10 mouse cellular contexts compared by ENCODE assay signal in genomic region chr7:6430342-6430741, GRCm38 (mm10). TPM values are rescaled to one million over a fixed set of nuclear protein-coding genes. Genes with fewer than 3 reads are reported as not detected.
DNase-seq lines count a peak whose midpoint lies in the region; ATAC-seq and TF ChIP-seq lines count a peak whose summit lies in the region.
"Had no signal": no experiment of that assay in that cellular context is flagged by ENCODE, and none has a peak within 500 bp of the region (broad histone marks: within the 10 kb centered on the region; RNA-seq: fewer than 3 reads in every experiment).

No protein-coding gene starts in this region.

- H3K36me3 ChIP-seq in midbrain, embryonic 14.5 days (ENCODE audit: control insufficient read depth, insufficient read depth, low read length) = no peaks in the 10 kb centered on the region
- H3K36me3 ChIP-seq in midbrain, embryonic 16.5 days (ENCODE audit: control insufficient read depth, insufficient read depth, low read length) = peaks cover 8% of the 10 kb centered on the region; the same call in 1 of the 2 replicates
- no peaks in the 10 kb centered on the region for H3K36me3 ChIP-seq in liver, embryonic 13.5 days

- H3K9ac ChIP-seq in midbrain, embryonic 14.5 days (replicated peaks; ENCODE audit: low read length) = no peak overlapping the region
- no peak overlapping the region for H3K9ac ChIP-seq in midbrain, embryonic 16.5 days (ENCODE audit: low read depth, low read length)
- no peak overlapping the region for H3K9ac ChIP-seq in liver, embryonic 13.5 days

- H3K4me2 ChIP-seq in midbrain, embryonic 14.5 days (ENCODE audit: low read length) = no peak overlapping the region
- no peak overlapping the region for H3K4me2 ChIP-seq in midbrain, embryonic 16.5 days (ENCODE audit: low read length)
- no peak overlapping the region for H3K4me2 ChIP-seq in liver, embryonic 13.5 days

- no peak overlapping the region for H3K4me3 ChIP-seq in midbrain, embryonic 14.5 days (replicated peaks; ENCODE audit: low read depth, low read length)
- no peak overlapping the region for H3K4me3 ChIP-seq in midbrain, embryonic 16.5 days (ENCODE audit: low read depth, low read length)
- H3K4me3 ChIP-seq in liver, embryonic 13.5 days (replicated peaks) = no peak overlapping the region
- H3K4me3 ChIP-seq: myocyte had no signal

- peak; percentile 20 to 44 for DNase-seq in cerebellum, postnatal 14 days
- no peak for DNase-seq in cerebellum, adult 9-10 months
- peak; percentile 44 for DNase-seq in midbrain, embryonic 14.5 days
- peak; percentile 11 for DNase-seq in brain, embryonic 14.5 days (ENCODE audit: low read depth)
- peak; percentile 14 for DNase-seq in liver, embryonic 13.5 days
- peak; percentile 26 to 35 for DNase-seq in thymus, postnatal 36 days
- no peak for DNase-seq in ovary, postnatal 10 days (ENCODE audit: low spot score)

- TF ChIP-seq CTCF in brain, embryonic 14.5 days (IDR thresholded peaks at IDR 0.05; ENCODE audit: borderline replicate concordance, extremely low read depth, insufficient read depth, insufficient read length) = peak; percentile 66

- H3K27me3 ChIP-seq in midbrain, embryonic 14.5 days (ENCODE audit: control insufficient read depth, insufficient read depth, low read length) = no peaks in the 10 kb centered on the region
- H3K27me3 ChIP-seq in midbrain, embryonic 16.5 days (ENCODE audit: control insufficient read depth, insufficient read depth, low read depth, low read length) = no peaks in the 10 kb centered on the region
- no peaks in the 10 kb centered on the region for H3K27me3 ChIP-seq in liver, embryonic 13.5 days

- no peak for TF ChIP-seq POLR2A in brain, embryonic 14.5 days (IDR thresholded peaks at IDR 0.05; ENCODE audit: borderline replicate concordance, extremely low read depth, insufficient read depth, insufficient read length, poor library complexity, severe bottlenecking)

- 40% methylated on average over 2 of the region's 2 CpGs for WGBS in midbrain, embryonic 14.5 days
- 46% methylated on average over 2 of the region's 2 CpGs for WGBS in midbrain, embryonic 16.5 days
- 25% methylated on average over 2 of the region's 2 CpGs for WGBS in liver, embryonic 13.5 days (ENCODE audit: insufficient replicate concordance)

- peaks cover 6% of the 10 kb centered on the region for H3K4me1 ChIP-seq in midbrain, embryonic 14.5 days (ENCODE audit: control insufficient read depth, insufficient read depth, low read length)
- H3K4me1 ChIP-seq in midbrain, embryonic 16.5 days (ENCODE audit: control insufficient read depth, insufficient read depth, low read length) = peaks cover 7% of the 10 kb centered on the region
- H3K4me1 ChIP-seq in liver, embryonic 13.5 days (replicated peaks) = no peaks in the 10 kb centered on the region

- ATAC-seq in midbrain, embryonic 14.5 days (ENCODE audit: low FRiP score, low TSS enrichment) = no peak
- ATAC-seq in midbrain, embryonic 16.5 days = no peak
- no peak for ATAC-seq in liver, embryonic 13.5 days (ENCODE audit: low read depth)

- peaks cover 8% of the 10 kb centered on the region; the same call in 1 of the 2 replicates for H3K9me3 ChIP-seq in midbrain, embryonic 14.5 days (ENCODE audit: control insufficient read depth, low read length)
- peaks cover 4% of the 10 kb centered on the region; the same call in 1 of the 2 replicates for H3K9me3 ChIP-seq in midbrain, embryonic 16.5 days (replicated peaks; ENCODE audit: control insufficient read depth, low read length, poor library complexity, severe bottlenecking)
- peaks cover 4% of the 10 kb centered on the region; the same call in 1 of the 2 replicates for H3K9me3 ChIP-seq in liver, embryonic 13.5 days (replicated peaks)

- no peak overlapping the region for H3K27ac ChIP-seq in midbrain, embryonic 14.5 days (replicated peaks; ENCODE audit: low read depth, low read length)
- no peak overlapping the region for H3K27ac ChIP-seq in midbrain, embryonic 16.5 days (ENCODE audit: low read length)
- no peak overlapping the region for H3K27ac ChIP-seq in liver, embryonic 13.5 days

RNA-seq across cellular contexts. Expression of gene Olfr1344, which starts 8.1 kb away (rescaled TPM):
- polyA plus RNA-seq in midbrain, embryonic 14.5 days (2014; fragmentation: Nextera tagmentation; extraction: Ambion mirVana) = 0.20 and 0.23 TPM in 2 replicates
- 0.33 and 0.42 TPM in 2 replicates for polyA plus RNA-seq in midbrain, embryonic 16.5 days (2015; fragmentation: Nextera tagmentation; extraction: Ambion mirVana)
- 0.63 and 0.98 TPM in 2 replicates for polyA plus RNA-seq in brain, embryonic 14.5 days (2012; rRNA removed)
- not detected in 2 replicates for polyA plus RNA-seq in liver, embryonic 13.5 days (2015; fragmentation: Nextera tagmentation; extraction: Ambion mirVana)
- polyA plus RNA-seq: heart, embryonic 16.5 days; myocyte had no signal

RNA-seq across cellular contexts. Expression of gene Gm20715, which starts 20.3 kb away (rescaled TPM):
- not detected in 2 replicates for polyA plus RNA-seq in midbrain, embryonic 14.5 days (2014; fragmentation: Nextera tagmentation; extraction: Ambion mirVana)
- 0.05 TPM in 1 of 2 replicates, not detected in the other for polyA plus RNA-seq in midbrain, embryonic 16.5 days (2015; fragmentation: Nextera tagmentation; extraction: Ambion mirVana)
- 0.37 and 0.44 TPM in 2 replicates for polyA plus RNA-seq in brain, embryonic 14.5 days (2012; rRNA removed)
- not detected in 2 replicates for polyA plus RNA-seq in liver, embryonic 13.5 days (2015; fragmentation: Nextera tagmentation; extraction: Ambion mirVana)
- polyA plus RNA-seq: heart, embryonic 16.5 days; myocyte had no signal

RNA-seq across cellular contexts. Expression of gene Olfr1336, which starts 25.6 kb away (rescaled TPM):
- 0.04 TPM in 1 of 2 replicates, not detected in the other for polyA plus RNA-seq in midbrain, embryonic 14.5 days (2014; fragmentation: Nextera tagmentation; extraction: Ambion mirVana)
- not detected in 2 replicates for polyA plus RNA-seq in midbrain, embryonic 16.5 days (2015; fragmentation: Nextera tagmentation; extraction: Ambion mirVana)
- polyA plus RNA-seq in brain, embryonic 14.5 days (2012; rRNA removed) = not detected in 2 replicates
- polyA plus RNA-seq in liver, embryonic 13.5 days (2015; fragmentation: Nextera tagmentation; extraction: Ambion mirVana) = not detected in 2 replicates
- polyA plus RNA-seq: heart, embryonic 16.5 days; myocyte had no signal

RNA-seq across cellular contexts. Expression of gene Smim17, which starts 31.8 kb away (rescaled TPM):
- 3.4 and 6.9 TPM in 2 replicates for polyA plus RNA-seq in midbrain, embryonic 14.5 days (2014; fragmentation: Nextera tagmentation; extraction: Ambion mirVana)
- polyA plus RNA-seq in midbrain, embryonic 16.5 days (2015; fragmentation: Nextera tagmentation; extraction: Ambion mirVana) = 5.8 and 7.7 TPM in 2 replicates
- 4.5 and 7.5 TPM in 2 replicates for polyA plus RNA-seq in brain, embryonic 14.5 days (2012; rRNA removed)
- polyA plus RNA-seq in liver, embryonic 13.5 days (2015; fragmentation: Nextera tagmentation; extraction: Ambion mirVana) = not detected in 2 replicates
- polyA plus RNA-seq: myocyte had no signal

RNA-seq across cellular contexts. Expression of gene Olfr1346, which starts 36.6 kb away (rescaled TPM):
- polyA plus RNA-seq in midbrain, embryonic 14.5 days (2014; fragmentation: Nextera tagmentation; extraction: Ambion mirVana) = not detected in 2 replicates
- polyA plus RNA-seq in midbrain, embryonic 16.5 days (2015; fragmentation: Nextera tagmentation; extraction: Ambion mirVana) = not detected in 2 replicates
- not detected in 2 replicates for polyA plus RNA-seq in brain, embryonic 14.5 days (2012; rRNA removed)
- not detected in 2 replicates for polyA plus RNA-seq in liver, embryonic 13.5 days (2015; fragmentation: Nextera tagmentation; extraction: Ambion mirVana)
- polyA plus RNA-seq: heart, embryonic 16.5 days; myocyte had no signal

Comparison
In these comparisons a context has a peak if more than half of its experiments do, and no peak if none do; other contexts are left out.
1. DNase-seq: peak in cerebellum, postnatal 14 days (2 of 2), midbrain, embryonic 14.5 days (single experiment), brain, embryonic 14.5 days (single experiment), liver, embryonic 13.5 days (single experiment) and thymus, postnatal 36 days (2 of 2); none in cerebellum, adult 9-10 months (single experiment) and ovary, postnatal 10 days (single experiment).